Mouse (Mus musculus): ENCODE measurements around the gene Atoh7. TPM values are rescaled to one million over a fixed set of nuclear protein-coding genes. Genes with fewer than 3 reads are reported as not detected.

The Atoh7 gene
- polyA plus RNA-seq, 1 experiment from 2014 or later: not detected

- Histone ChIP-seq H3K27me3 (ENCODE audit: control insufficient read depth, insufficient read depth, low read length) (peaks cover 3% of the 10 kb centered on the region; the same call in 1 of the 2 replicates), H3K4me2 (peak overlapping the region; percentile 74), H3K27ac (ENCODE audit: low read depth, low read length) (no peak overlapping the region), H3K9ac (ENCODE audit: low read depth, low read length) (peak overlapping the region; percentile 64), H3K9me3 (replicated peaks; ENCODE audit: control insufficient read depth, low read length) (no peaks in the 10 kb centered on the region), H3K4me1 (ENCODE audit: control insufficient read depth, insufficient read depth, low read length) (peaks cover 4% of the 10 kb centered on the region; the same call in 1 of the 2 replicates), H3K4me3 (ENCODE audit: low read depth, low read length) (peak overlapping the region; percentile 40), H3K36me3 (ENCODE audit: control insufficient read depth, insufficient read depth, low read length) (no peaks in the 10 kb centered on the region)
- 5% methylated on average over 26 of the region's 26 CpGs for WGBS (ENCODE audit: insufficient replicate concordance)
- ATAC-seq (replicated peaks; ENCODE audit: insufficient number of reproducible peaks, low FRiP score, low TSS enrichment): no peak
Measured at GRCm38 (mm10) chr10:63089758-63090571, 9.5 kb upstream of the Atoh7 start.

GRCm38 (mm10) chr10:63091915-63092314, 7.5 kb upstream of the Atoh7 start:
- H3K4me3 ChIP-seq (ENCODE audit: low read depth, low read length): no peak overlapping the region
- no peak overlapping the region for H3K27ac ChIP-seq (ENCODE audit: low read depth, low read length)
- H3K36me3 ChIP-seq (ENCODE audit: control insufficient read depth, insufficient read depth, low read length): no peaks in the 10 kb centered on the region
- ATAC-seq (replicated peaks; ENCODE audit: insufficient number of reproducible peaks, low FRiP score, low TSS enrichment): no peak
- H3K9me3 ChIP-seq (replicated peaks; ENCODE audit: control insufficient read depth, low read length): no peaks in the 10 kb centered on the region
- WGBS (ENCODE audit: insufficient replicate concordance): 74% methylated on average over 7 of the region's 7 CpGs
- peaks cover 3% of the 10 kb centered on the region; the same call in 1 of the 2 replicates for H3K27me3 ChIP-seq (ENCODE audit: control insufficient read depth, insufficient read depth, low read length)
- H3K4me1 ChIP-seq (ENCODE audit: control insufficient read depth, insufficient read depth, low read length): peaks cover 4% of the 10 kb centered on the region; the same call in 1 of the 2 replicates
- H3K9ac ChIP-seq (ENCODE audit: low read depth, low read length): no peak overlapping the region
- H3K4me2 ChIP-seq: no peak overlapping the region

- peaks cover 4% of the 10 kb centered on the region; the same call in 1 of the 2 replicates for H3K4me1 ChIP-seq (ENCODE audit: control insufficient read depth, insufficient read depth, low read length)
- H3K36me3 ChIP-seq (ENCODE audit: control insufficient read depth, insufficient read depth, low read length): no peaks in the 10 kb centered on the region
- 71% methylated on average over 10 of the region's 10 CpGs for WGBS (ENCODE audit: insufficient replicate concordance)
- no peak overlapping the region for H3K4me3 ChIP-seq (ENCODE audit: low read depth, low read length)
- no peaks in the 10 kb centered on the region for H3K9me3 ChIP-seq (replicated peaks; ENCODE audit: control insufficient read depth, low read length)
- no peak for ATAC-seq (replicated peaks; ENCODE audit: insufficient number of reproducible peaks, low FRiP score, low TSS enrichment)
- no peak overlapping the region for H3K9ac ChIP-seq (ENCODE audit: low read depth, low read length)
- no peak overlapping the region for H3K27ac ChIP-seq (ENCODE audit: low read depth, low read length)
- H3K4me2 ChIP-seq: no peak overlapping the region
- peaks cover 9% of the 10 kb centered on the region for H3K27me3 ChIP-seq (ENCODE audit: control insufficient read depth, insufficient read depth, low read length)
Measured at GRCm38 (mm10) chr10:63092616-63093550, 6.6 kb upstream of the Atoh7 start.

GRCm38 (mm10) chr10:63096757-63097156, 2.7 kb upstream of the Atoh7 start:
- peaks cover 35% of the 10 kb centered on the region for H3K27me3 ChIP-seq (ENCODE audit: control insufficient read depth, insufficient read depth, low read length)
- no peak overlapping the region for H3K4me3 ChIP-seq (ENCODE audit: low read depth, low read length)
- H3K36me3 ChIP-seq (ENCODE audit: control insufficient read depth, insufficient read depth, low read length): no peaks in the 10 kb centered on the region
- H3K27ac ChIP-seq (ENCODE audit: low read depth, low read length): no peak overlapping the region
- no peak overlapping the region for H3K4me2 ChIP-seq
- ATAC-seq (replicated peaks; ENCODE audit: insufficient number of reproducible peaks, low FRiP score, low TSS enrichment): no peak
- no peak overlapping the region for H3K9ac ChIP-seq (ENCODE audit: low read depth, low read length)
- H3K9me3 ChIP-seq (replicated peaks; ENCODE audit: control insufficient read depth, low read length): no peaks in the 10 kb centered on the region
- 78% methylated on average over 2 of the region's 2 CpGs for WGBS (ENCODE audit: insufficient replicate concordance)
- H3K4me1 ChIP-seq (ENCODE audit: control insufficient read depth, insufficient read depth, low read length): peaks cover 4% of the 10 kb centered on the region; the same call in 1 of the 2 replicates

GRCm38 (mm10) chr10:63098191-63098590, 1.3 kb upstream of the Atoh7 start:
- H3K4me1 ChIP-seq (ENCODE audit: control insufficient read depth, insufficient read depth, low read length): peaks cover 4% of the 10 kb centered on the region; the same call in 1 of the 2 replicates
- 66% methylated on average over 12 of the region's 12 CpGs for WGBS (ENCODE audit: insufficient replicate concordance)
- H3K27ac ChIP-seq (ENCODE audit: low read depth, low read length): no peak overlapping the region
- H3K9me3 ChIP-seq (replicated peaks; ENCODE audit: control insufficient read depth, low read length): no peaks in the 10 kb centered on the region
- ATAC-seq (replicated peaks; ENCODE audit: insufficient number of reproducible peaks, low FRiP score, low TSS enrichment): no peak
- peaks cover 35% of the 10 kb centered on the region for H3K27me3 ChIP-seq (ENCODE audit: control insufficient read depth, insufficient read depth, low read length)
- no peak overlapping the region for H3K9ac ChIP-seq (ENCODE audit: low read depth, low read length)
- H3K4me3 ChIP-seq (ENCODE audit: low read depth, low read length): no peak overlapping the region
- no peaks in the 10 kb centered on the region for H3K36me3 ChIP-seq (ENCODE audit: control insufficient read depth, insufficient read depth, low read length)
- H3K4me2 ChIP-seq: no peak overlapping the region

GRCm38 (mm10) chr10:63099941-63100562, 601 bp downstream of the Atoh7 start:
- Histone ChIP-seq H3K27ac (ENCODE audit: low read depth, low read length) (no peak overlapping the region), H3K9me3 (replicated peaks; ENCODE audit: control insufficient read depth, low read length) (no peaks in the 10 kb centered on the region), H3K36me3 (ENCODE audit: control insufficient read depth, insufficient read depth, low read length) (no peaks in the 10 kb centered on the region), H3K9ac (ENCODE audit: low read depth, low read length) (peak overlapping the region; percentile 69), H3K27me3 (ENCODE audit: control insufficient read depth, insufficient read depth, low read length) (peaks cover 35% of the 10 kb centered on the region), H3K4me2 (peak overlapping the region; percentile 94), H3K4me3 (ENCODE audit: low read depth, low read length) (peak overlapping the region; percentile 59), H3K4me1 (ENCODE audit: control insufficient read depth, insufficient read depth, low read length) (peaks cover 4% of the 10 kb centered on the region; the same call in 1 of the 2 replicates)
- under 1% methylated on average over 62 of the region's 62 CpGs for WGBS (ENCODE audit: insufficient replicate concordance)
- peak; percentile 67 for ATAC-seq (replicated peaks; ENCODE audit: insufficient number of reproducible peaks, low FRiP score, low TSS enrichment)

GRCm38 (mm10) chr10:63100657-63101056, 1.2 kb downstream of the Atoh7 start:
- no peak for ATAC-seq (replicated peaks; ENCODE audit: insufficient number of reproducible peaks, low FRiP score, low TSS enrichment)
- no peaks in the 10 kb centered on the region for H3K9me3 ChIP-seq (replicated peaks; ENCODE audit: control insufficient read depth, low read length)
- peaks cover 35% of the 10 kb centered on the region for H3K27me3 ChIP-seq (ENCODE audit: control insufficient read depth, insufficient read depth, low read length)
- no peak overlapping the region for H3K27ac ChIP-seq (ENCODE audit: low read depth, low read length)
- H3K4me3 ChIP-seq (ENCODE audit: low read depth, low read length): peak overlapping the region; percentile 59
- H3K4me2 ChIP-seq: peak overlapping the region; percentile 94
- peak overlapping the region; percentile 69; the same call in 1 of the 2 replicates for H3K9ac ChIP-seq (ENCODE audit: low read depth, low read length)
- no peaks in the 10 kb centered on the region for H3K36me3 ChIP-seq (ENCODE audit: control insufficient read depth, insufficient read depth, low read length)
- whole genome bisulfite sequencing (ENCODE audit: insufficient replicate concordance): 23% methylated on average over 9 of the region's 9 CpGs
- peaks cover 4% of the 10 kb centered on the region; the same call in 1 of the 2 replicates for H3K4me1 ChIP-seq (ENCODE audit: control insufficient read depth, insufficient read depth, low read length)

- H3K4me1 ChIP-seq (ENCODE audit: control insufficient read depth, insufficient read depth, low read length): no peaks in the 10 kb centered on the region
- H3K27ac ChIP-seq (ENCODE audit: low read depth, low read length): no peak overlapping the region
- no peak overlapping the region for H3K9ac ChIP-seq (ENCODE audit: low read depth, low read length)
- H3K4me3 ChIP-seq (ENCODE audit: low read depth, low read length): no peak overlapping the region
- H3K36me3 ChIP-seq (ENCODE audit: control insufficient read depth, insufficient read depth, low read length): no peaks in the 10 kb centered on the region
- no peak overlapping the region for H3K4me2 ChIP-seq
- 67% methylated on average over 5 of the region's 5 CpGs for WGBS (ENCODE audit: insufficient replicate concordance)
- no peaks in the 10 kb centered on the region for H3K9me3 ChIP-seq (replicated peaks; ENCODE audit: control insufficient read depth, low read length)
- no peak for ATAC-seq (replicated peaks; ENCODE audit: insufficient number of reproducible peaks, low FRiP score, low TSS enrichment)
- H3K27me3 ChIP-seq (ENCODE audit: control insufficient read depth, insufficient read depth, low read length): no peaks in the 10 kb centered on the region
Measured at GRCm38 (mm10) chr10:63113027-63113604, 13.7 kb downstream of the Atoh7 start.

All from heart, embryonic 11.5 days (tissue).